Mouse (Mus musculus): Measurements from ENCODE around the gene Gpr25. TPM values are rescaled to one million over a fixed set of nuclear protein-coding genes. Genes with fewer than 3 reads are reported as not detected.

Gene Gpr25
- polyA plus RNA-seq, 1 experiment, result 0.18 TPM

DNA sequence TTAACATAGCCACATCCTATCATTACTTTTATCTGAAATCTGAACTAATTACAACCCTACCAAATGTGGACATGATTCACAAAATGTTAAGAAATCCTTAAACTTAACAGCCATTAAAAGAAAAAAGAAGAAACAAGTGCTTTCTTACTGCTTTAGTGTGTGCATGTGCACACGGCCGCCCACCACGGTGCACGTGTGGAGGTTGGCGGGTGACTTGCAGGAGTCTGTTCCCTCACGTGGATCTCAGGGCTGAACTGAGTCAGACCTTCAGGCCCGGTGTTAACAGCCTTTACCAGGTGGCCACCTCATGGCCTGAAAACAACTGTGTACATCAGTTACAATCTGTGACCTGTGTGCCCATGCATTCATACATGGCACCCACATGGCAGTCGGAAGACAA, 16.7 kb upstream of the Gpr25 start:
- TF ChIP-seq POLR2AphosphoS2 (IDR thresholded peaks at IDR 0.05; ENCODE audit: insufficient read length, low read depth) (no peak), TCF12 (IDR thresholded peaks at IDR 0.05; ENCODE audit: insufficient read depth, poor library complexity, severe bottlenecking) (no peak), POLR2A (IDR thresholded peaks at IDR 0.05; ENCODE audit: insufficient read length, low read depth) (no peak)
- Histone ChIP-seq H3K4me2 (ENCODE audit: low read depth) (no peak overlapping the region), H3K27me3 (ENCODE audit: control insufficient read depth, insufficient read depth, insufficient read length) (no peaks in the 10 kb centered on the region)

DNA sequence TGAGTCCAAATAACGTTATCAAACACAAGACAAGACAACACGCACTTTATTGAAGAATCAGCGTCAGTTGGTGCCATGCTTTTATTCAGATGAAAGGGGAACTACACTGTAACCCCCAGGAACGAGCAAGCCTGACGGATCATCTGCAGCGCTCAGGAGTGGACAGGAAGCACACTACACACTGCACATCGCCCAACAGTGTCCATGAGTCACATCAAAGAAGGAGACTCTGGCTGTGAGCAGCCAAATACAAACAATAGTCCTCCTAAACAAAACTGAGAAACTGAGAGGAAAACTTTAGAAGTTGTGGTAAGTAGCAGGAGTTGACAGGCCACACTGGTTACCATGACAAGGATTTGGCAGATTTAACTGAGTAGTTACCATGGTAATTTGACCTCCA, 7.6 kb upstream of the Gpr25 start:
- Histone ChIP-seq H3K36me3 (ENCODE audit: control insufficient read depth, insufficient read depth) (peaks cover 47% of the 10 kb centered on the region), H3K4me3 (no peak overlapping the region), H3K79me2 (ENCODE audit: control insufficient read depth, insufficient read depth) (no peaks in the 10 kb centered on the region), H3K27me3 (ENCODE audit: control insufficient read depth, insufficient read depth, insufficient read length) (no peaks in the 10 kb centered on the region), H3K4me2 (ENCODE audit: low read depth) (no peak overlapping the region), H3ac (ENCODE audit: control insufficient read depth, insufficient read length) (no peak overlapping the region)
- TF ChIP-seq POLR2A (IDR thresholded peaks at IDR 0.05; ENCODE audit: insufficient read length, low read depth) (no peak), REST (IDR thresholded peaks at IDR 0.05; ENCODE audit: insufficient read depth, insufficient read length) (no peak), MYOG (IDR thresholded peaks at IDR 0.05; ENCODE audit: control insufficient read depth in 1 of 3, insufficient read depth in 1 of 3, insufficient read length in 2 of 3, low read depth in 2 of 3) (no peak), MYOD1 (IDR thresholded peaks at IDR 0.05; ENCODE audit: control insufficient read depth in 1 of 3, insufficient read length in 2 of 3, low read depth in 2 of 3) (no peak), POLR2AphosphoS2 (IDR thresholded peaks at IDR 0.05; ENCODE audit: insufficient read length, low read depth) (no peak), E2F4 (IDR thresholded peaks at IDR 0.05; ENCODE audit: insufficient read depth) (no peak), MAX (IDR thresholded peaks at IDR 0.05; ENCODE audit: low read depth) (no peak), TCF12 (IDR thresholded peaks at IDR 0.05; ENCODE audit: insufficient read depth, poor library complexity, severe bottlenecking) (no peak), TCF3 (IDR thresholded peaks at IDR 0.05; ENCODE audit: insufficient read length, low read depth) (no peak), SRF (IDR thresholded peaks at IDR 0.05; ENCODE audit: control insufficient read depth, insufficient read length, low read depth) (no peak), USF1 (IDR thresholded peaks at IDR 0.05; ENCODE audit: low read depth) (no peak)

More for the DNA sequence above, 16.7 kb upstream of the Gpr25 start:
- no peaks in the 10 kb centered on the region for H3K79me2 ChIP-seq (ENCODE audit: control insufficient read depth, insufficient read depth)
- no peak overlapping the region for H3K4me3 ChIP-seq
- no peak overlapping the region for H3ac ChIP-seq (ENCODE audit: control insufficient read depth, insufficient read length)
- peaks cover 75% of the 10 kb centered on the region for H3K36me3 ChIP-seq (ENCODE audit: control insufficient read depth, insufficient read depth)

DNA sequence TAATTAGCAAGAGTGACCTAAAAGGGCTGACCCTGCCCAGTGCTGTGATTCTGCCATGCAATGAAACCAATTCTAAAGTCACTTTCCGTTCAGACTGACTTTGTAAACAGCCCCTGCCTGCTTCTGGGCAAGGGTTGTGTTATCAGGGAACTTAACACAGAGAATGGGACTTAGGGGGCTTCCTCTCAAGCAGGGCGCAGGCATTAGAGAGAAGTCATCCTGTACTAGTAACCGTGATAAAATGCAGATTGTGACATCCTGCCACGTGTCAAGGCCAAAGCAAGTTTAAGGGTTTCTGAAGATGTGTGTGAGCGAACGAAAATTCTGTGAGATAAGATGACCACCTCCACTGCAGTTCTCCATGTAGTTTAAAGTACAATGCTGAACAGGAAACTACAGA, 5.5 kb upstream of the Gpr25 start:
- TF ChIP-seq TCF12 (IDR thresholded peaks at IDR 0.05; ENCODE audit: insufficient read depth, poor library complexity, severe bottlenecking), result no peak
- TF ChIP-seq REST (IDR thresholded peaks at IDR 0.05; ENCODE audit: insufficient read depth, insufficient read length), result no peak
- TF ChIP-seq SRF (IDR thresholded peaks at IDR 0.05; ENCODE audit: control insufficient read depth, insufficient read length, low read depth), result no peak
- no peak for TF ChIP-seq POLR2AphosphoS2 (IDR thresholded peaks at IDR 0.05; ENCODE audit: insufficient read length, low read depth)
- TF ChIP-seq CEBPB (IDR thresholded peaks at IDR 0.05; ENCODE audit: insufficient read depth, poor library complexity, severe bottlenecking), result no peak
- TF ChIP-seq USF1 (IDR thresholded peaks at IDR 0.05; ENCODE audit: low read depth), result no peak
- TF ChIP-seq POLR2A (IDR thresholded peaks at IDR 0.05; ENCODE audit: insufficient read length, low read depth), result no peak
- TF ChIP-seq TCF3 (IDR thresholded peaks at IDR 0.05; ENCODE audit: insufficient read length, low read depth), result no peak
- TF ChIP-seq MYOG (IDR thresholded peaks at IDR 0.05; ENCODE audit: control insufficient read depth in 1 of 3, insufficient read depth in 1 of 3, insufficient read length in 2 of 3, low read depth in 2 of 3), result no peak
- TF ChIP-seq E2F4 (IDR thresholded peaks at IDR 0.05; ENCODE audit: insufficient read depth), result no peak
- no peak for TF ChIP-seq MAX (IDR thresholded peaks at IDR 0.05; ENCODE audit: low read depth)
- Histone ChIP-seq H3ac (ENCODE audit: control insufficient read depth, insufficient read length) (no peak overlapping the region), H3K36me3 (ENCODE audit: control insufficient read depth, insufficient read depth) (peaks cover 26% of the 10 kb centered on the region), H3K27me3 (ENCODE audit: control insufficient read depth, insufficient read depth, insufficient read length) (no peaks in the 10 kb centered on the region), H3K4me2 (ENCODE audit: low read depth) (no peak overlapping the region), H3K4me3 (no peak overlapping the region), H3K79me2 (ENCODE audit: control insufficient read depth, insufficient read depth) (no peaks in the 10 kb centered on the region)

DNA sequence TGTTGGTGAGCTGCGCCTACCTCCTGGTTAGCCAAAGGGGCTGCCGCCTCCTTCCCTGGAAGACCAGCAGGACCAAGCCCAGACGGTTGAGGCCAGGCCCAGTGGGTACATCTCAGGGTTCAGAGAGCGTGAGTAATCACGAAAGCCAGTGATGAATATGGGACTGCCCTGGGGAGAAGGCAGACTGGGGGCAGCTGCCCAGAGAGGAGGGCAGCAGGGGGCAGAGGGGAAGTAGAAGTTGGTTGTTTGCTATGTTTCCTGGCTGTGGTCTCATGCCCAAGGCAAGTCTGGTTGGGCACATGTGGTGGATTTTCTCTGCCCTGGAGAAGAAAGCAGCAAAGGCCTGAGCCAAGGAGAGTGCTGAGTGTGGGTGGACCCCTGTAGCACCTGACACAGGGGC, 2.7 kb upstream of the Gpr25 start:
- Histone ChIP-seq H3K4me2 (ENCODE audit: low read depth) (no peak overlapping the region), H3K36me3 (ENCODE audit: control insufficient read depth, insufficient read depth) (peaks cover 7% of the 10 kb centered on the region), H3K27me3 (ENCODE audit: control insufficient read depth, insufficient read depth, insufficient read length) (peaks cover 11% of the 10 kb centered on the region), H3K4me3 (no peak overlapping the region), H3ac (ENCODE audit: control insufficient read depth, insufficient read length) (no peak overlapping the region), H3K79me2 (ENCODE audit: control insufficient read depth, insufficient read depth) (no peaks in the 10 kb centered on the region)
- TF ChIP-seq SRF (IDR thresholded peaks at IDR 0.05; ENCODE audit: control insufficient read depth, insufficient read length, low read depth) (no peak), MYOD1 (IDR thresholded peaks at IDR 0.05; ENCODE audit: control insufficient read depth in 1 of 3, insufficient read length in 2 of 3, low read depth in 2 of 3) (no peak), USF1 (IDR thresholded peaks at IDR 0.05; ENCODE audit: low read depth) (no peak), E2F4 (IDR thresholded peaks at IDR 0.05; ENCODE audit: insufficient read depth) (no peak), MYOG (IDR thresholded peaks at IDR 0.05; ENCODE audit: control insufficient read depth in 1 of 3, insufficient read depth in 1 of 3, insufficient read length in 2 of 3, low read depth in 2 of 3) (no peak), TCF3 (IDR thresholded peaks at IDR 0.05; ENCODE audit: insufficient read length, low read depth) (no peak), REST (IDR thresholded peaks at IDR 0.05; ENCODE audit: insufficient read depth, insufficient read length) (no peak), MAX (IDR thresholded peaks at IDR 0.05; ENCODE audit: low read depth) (no peak), POLR2A (IDR thresholded peaks at IDR 0.05; ENCODE audit: insufficient read length, low read depth) (no peak), TCF12 (IDR thresholded peaks at IDR 0.05; ENCODE audit: insufficient read depth, poor library complexity, severe bottlenecking) (no peak), CEBPB (IDR thresholded peaks at IDR 0.05; ENCODE audit: insufficient read depth, poor library complexity, severe bottlenecking) (no peak), POLR2AphosphoS2 (IDR thresholded peaks at IDR 0.05; ENCODE audit: insufficient read length, low read depth) (no peak)

DNA sequence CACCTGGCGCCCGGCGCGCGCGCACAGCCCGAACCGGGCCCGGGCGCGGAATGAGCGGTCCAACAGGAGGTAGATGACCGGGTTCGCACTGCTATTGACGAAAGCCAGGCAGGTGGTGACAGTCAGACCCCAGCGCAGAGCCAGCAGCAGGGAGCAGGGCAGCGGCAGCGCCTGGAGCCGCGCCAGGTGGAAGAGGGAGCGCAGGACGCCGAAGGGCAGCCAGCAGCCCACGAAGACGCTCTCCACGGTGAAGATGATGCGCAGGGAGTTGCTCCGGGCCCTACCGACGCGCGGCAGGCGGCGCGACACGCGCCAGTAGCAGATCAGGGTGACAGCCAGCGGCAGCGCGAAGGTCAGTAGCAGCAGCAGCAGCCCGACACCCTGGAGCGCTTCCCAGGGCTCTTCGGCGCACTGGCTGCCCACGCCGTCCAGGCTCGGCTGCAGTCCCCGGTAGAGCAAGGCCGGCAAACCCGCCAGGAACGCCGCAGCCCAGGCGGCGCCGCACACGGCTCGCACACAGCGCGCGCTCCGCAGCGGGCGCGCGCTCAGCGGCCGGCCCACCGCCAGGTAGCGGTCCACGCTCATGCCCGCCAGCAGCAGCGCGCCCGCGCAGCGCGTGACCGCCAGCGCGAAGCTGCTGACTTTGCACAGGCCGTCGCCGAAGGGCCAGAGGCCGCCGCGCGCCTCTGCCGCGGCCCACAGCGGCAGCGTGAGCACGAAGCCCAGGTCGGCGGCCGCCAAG, 609 bp downstream of the Gpr25 start:
- Histone ChIP-seq H3K27me3 (ENCODE audit: control insufficient read depth, insufficient read depth, insufficient read length) (peaks cover 11% of the 10 kb centered on the region), H3K4me3 (no peak overlapping the region), H3K79me2 (ENCODE audit: control insufficient read depth, insufficient read depth) (no peaks in the 10 kb centered on the region), H3K36me3 (ENCODE audit: control insufficient read depth, insufficient read depth) (no peaks in the 10 kb centered on the region), H3K4me2 (ENCODE audit: low read depth) (peak overlapping the region; percentile 73), H3ac (ENCODE audit: control insufficient read depth, insufficient read length) (peak overlapping the region; percentile 2)
- no peak for TF ChIP-seq TCF12 (IDR thresholded peaks at IDR 0.05; ENCODE audit: insufficient read depth, poor library complexity, severe bottlenecking)
- no peak for TF ChIP-seq MYOD1 (IDR thresholded peaks at IDR 0.05; ENCODE audit: control insufficient read depth in 1 of 3, insufficient read length in 2 of 3, low read depth in 2 of 3)
- no peak for TF ChIP-seq POLR2A (IDR thresholded peaks at IDR 0.05; ENCODE audit: insufficient read length, low read depth)
- TF ChIP-seq MAX (IDR thresholded peaks at IDR 0.05; ENCODE audit: low read depth), result no peak
- TF ChIP-seq SRF (IDR thresholded peaks at IDR 0.05; ENCODE audit: control insufficient read depth, insufficient read length, low read depth), result no peak
- no peak for TF ChIP-seq CEBPB (IDR thresholded peaks at IDR 0.05; ENCODE audit: insufficient read depth, poor library complexity, severe bottlenecking)
- TF ChIP-seq USF1 (IDR thresholded peaks at IDR 0.05; ENCODE audit: low read depth), result no peak
- no peak for TF ChIP-seq TCF3 (IDR thresholded peaks at IDR 0.05; ENCODE audit: insufficient read length, low read depth)
- no peak for TF ChIP-seq E2F4 (IDR thresholded peaks at IDR 0.05; ENCODE audit: insufficient read depth)
- TF ChIP-seq MYOG (IDR thresholded peaks at IDR 0.05; ENCODE audit: control insufficient read depth in 1 of 3, insufficient read depth in 1 of 3, insufficient read length in 2 of 3, low read depth in 2 of 3), result no peak
- TF ChIP-seq POLR2AphosphoS2 (IDR thresholded peaks at IDR 0.05; ENCODE audit: insufficient read length, low read depth), result no peak
